Mouse (Mus musculus) layer of hippocampus, adult 18-20 months (tissue): Measurements from ENCODE around the gene Mst1. TPM values are rescaled to one million over a fixed set of nuclear protein-coding genes. Genes with fewer than 3 reads are reported as not detected.

Experiments used
- DNase-seq, 2 experiments: peaks; one replicate each; pipeline ENCODE4 v3.0.0; 2022; ENCODE audit warnings: low spot score in 2 of 2
- microRNA-seq, 2 experiments: library from miRNA; unstranded; fragments of <30 nt; microRNA quantifications; one replicate each; pipeline ENCODE4 v1.2.0; 2021
- total RNA-seq, 2 experiments: library from RNA; stranded (reverse); gene quantifications; 2 replicates each; pipeline ENCODE4 v1.2.3; 2021

The Mst1 gene
- total RNA-seq, 2 experiments from 2014 or later, result not detected

GRCm38 (mm10) chr9:108129042-108129948 is 49.1 kb downstream of the Mst1 start:
- no peak for DNase-seq

- DNase-seq, result no peak
Measured at GRCm38 (mm10) chr9:108131502-108131901, 51.3 kb downstream of the Mst1 start.

GRCm38 (mm10) chr9:108132373-108132772 is 52.1 kb downstream of the Mst1 start:
- no peak for DNase-seq

GRCm38 (mm10) chr9:108133478-108133877 is 53.2 kb downstream of the Mst1 start:
- no peak for DNase-seq

Small RNA genes lying within 50 kb of the gene (microRNA-seq; reads per million reads assigned to microRNA genes)
- gene Gm47303 (0 reads per million in 2 experiments), gene Mir7088 (0 reads per million in 2 experiments)

Other genes with a start within 250 kb of the Mst1 start
- gene Rbm6, start 207.2 kb upstream of the Mst1 start, total RNA-seq, result 10 to 100 TPM; 52.3 to 59.6 TPM
- 10 to 100 TPM; 25.9 to 27.4 TPM for gene Mon1a, start 192.3 kb upstream of the Mst1 start, total RNA-seq
- gene Mst1r, start 173.6 kb upstream of the Mst1 start, total RNA-seq, result 1 to 10 TPM; 1.9 TPM
- not detected for gene Actl11, start 152.0 kb upstream of the Mst1 start, total RNA-seq
- 100 to 1,000 TPM; 554 to 575 TPM for gene Camkv, start 144.8 kb upstream of the Mst1 start, total RNA-seq
- gene Traip, start 130.3 kb upstream of the Mst1 start, total RNA-seq, result 10 to 100 TPM; 17.1 to 18.9 TPM
- 1 to 10 TPM; 5.1 to 5.9 TPM for gene Uba7, start 104.9 kb upstream of the Mst1 start, total RNA-seq
- 1 to 10 TPM; 2.0 TPM for gene Gm20661, start 97.4 kb upstream of the Mst1 start, total RNA-seq
- 10 to 100 TPM; 10.7 to 14.7 TPM for gene Inka1, start 94.6 kb upstream of the Mst1 start, total RNA-seq
- 1 to 10 TPM; 4.4 to 6.9 TPM for gene Cdhr4, start 87.9 kb upstream of the Mst1 start, total RNA-seq
- gene Gm20662, start 84.1 kb upstream of the Mst1 start, total RNA-seq, result 1 to 10 TPM; 2.5 to 5.5 TPM
- 100 to 1,000 TPM; 241 to 243 TPM for gene Ip6k1, start 77.9 kb upstream of the Mst1 start, total RNA-seq
- gene Gmppb, start 31.2 kb upstream of the Mst1 start, total RNA-seq, result 10 to 100 TPM; 15.5 to 17.2 TPM
- gene Amigo3, start 27.3 kb upstream of the Mst1 start, total RNA-seq, result 1 to 10 TPM; 2.3 to 2.5 TPM
- 100 to 1,000 TPM in 1 of 2 experiments, 10 to 100 TPM in 1; 87.8 to 104 TPM for gene Rnf123, start 2.9 kb downstream of the Mst1 start, total RNA-seq
- gene Apeh, start 14.2 kb downstream of the Mst1 start, total RNA-seq, result 10 to 100 TPM; 27.0 to 35.7 TPM
- gene Bsn, start 109.9 kb downstream of the Mst1 start, total RNA-seq, result 100 to 1,000 TPM; 228 to 231 TPM
- 10 to 100 TPM; 73.4 to 75.4 TPM for gene Dag1, start 183.5 kb downstream of the Mst1 start, total RNA-seq
- gene Nicn1, start 210.0 kb downstream of the Mst1 start, total RNA-seq, result 100 to 1,000 TPM; 114 to 116 TPM
- gene Amt, start 216.4 kb downstream of the Mst1 start, total RNA-seq, result 10 to 100 TPM; 30.2 to 33.0 TPM
- gene Rhoa, start 225.7 kb downstream of the Mst1 start, total RNA-seq, result 100 to 1,000 TPM; 163 to 172 TPM
- gene Tcta, start 225.7 kb downstream of the Mst1 start, total RNA-seq, result 10 to 100 TPM; 29.9 to 31.3 TPM